Mouse (Mus musculus) heart, adult 8-10 months (tissue): ENCODE data around the gene Cebpe. TPM values are rescaled to one million over a fixed set of nuclear protein-coding genes. Genes with fewer than 3 reads are reported as not detected.
A peak's percentile ranks its signal among the peaks of the same experiment; 100 is the strongest.

Source experiments
- DNase-seq: peaks from one replicate; pipeline ENCODE4 v3.0.0; 2022; ENCODE audit warnings: low spot score
- total RNA-seq, 4 experiments: library from RNA; stranded (reverse); gene quantifications; 2 replicates each; pipeline ENCODE4 v1.2.4; 2022

Gene Cebpe
- not detected for total RNA-seq

DNA sequence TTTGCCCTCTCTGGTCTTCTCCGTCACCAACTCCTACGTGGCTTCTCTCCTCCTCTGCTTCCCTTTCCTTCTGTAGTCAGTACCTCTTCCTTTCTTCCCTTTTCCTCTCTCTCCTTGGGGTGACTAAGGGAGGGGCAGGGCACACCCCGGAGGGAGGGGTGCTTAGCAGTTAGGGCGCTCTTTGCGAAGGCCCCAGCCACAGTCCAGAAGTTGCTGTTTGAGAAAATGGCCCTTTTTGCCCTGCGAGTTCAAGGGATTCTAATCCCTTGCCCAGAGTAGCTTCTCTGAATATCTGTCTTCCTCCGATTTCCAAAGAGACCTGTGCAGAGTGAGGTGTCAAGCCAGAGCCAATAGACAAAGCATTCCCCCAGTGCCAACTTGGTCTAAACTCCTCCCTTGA, at the start of gene Cebpe:
Cebpe (minus strand) TSS at position 101 of the 400 bp plus-strand sequence.
- DNase-seq = no peak

DNA sequence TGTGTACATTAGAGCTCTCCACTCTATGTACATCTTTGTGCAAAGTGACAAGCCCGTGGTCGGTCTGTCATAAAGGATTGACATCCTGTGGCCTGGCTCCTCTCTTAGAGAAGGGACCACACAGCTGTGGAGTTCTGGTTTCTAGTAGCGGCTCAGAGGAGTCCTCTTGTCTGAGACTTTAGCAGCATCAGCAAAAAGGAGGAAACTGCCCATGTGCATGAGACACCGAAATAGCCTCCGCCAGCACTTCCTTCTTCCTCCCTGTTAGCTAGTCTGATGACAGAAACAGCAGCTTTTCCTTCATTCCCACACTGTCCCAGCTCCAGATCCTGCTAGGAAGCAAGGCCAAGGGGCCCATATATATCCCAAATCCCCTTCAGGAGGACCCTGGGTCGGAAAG, 44.4 kb upstream of the Cebpe start:
- DNase-seq = no peak

DNA sequence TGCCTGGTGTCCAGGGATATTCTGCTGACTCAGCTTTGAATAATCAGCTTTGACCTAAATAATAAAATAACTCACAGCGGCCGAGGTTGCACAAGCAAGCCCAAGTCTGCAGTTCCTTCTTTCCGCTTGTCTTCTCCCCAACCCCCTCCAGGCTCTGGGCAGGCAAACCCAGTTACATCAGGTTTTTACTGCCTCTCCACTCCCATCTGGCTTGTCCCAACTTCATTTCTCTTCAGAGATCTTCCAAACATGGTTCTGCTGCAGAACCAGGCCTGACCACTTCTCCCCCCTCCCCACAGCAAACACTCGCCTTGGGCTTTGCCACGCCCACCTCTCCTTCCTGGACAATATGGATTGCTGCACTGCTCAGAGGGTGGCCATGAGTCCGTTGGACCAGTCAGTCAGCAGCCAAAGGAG, 42.6 kb upstream of the Cebpe start:
- DNase-seq = peak; percentile 51

DNA sequence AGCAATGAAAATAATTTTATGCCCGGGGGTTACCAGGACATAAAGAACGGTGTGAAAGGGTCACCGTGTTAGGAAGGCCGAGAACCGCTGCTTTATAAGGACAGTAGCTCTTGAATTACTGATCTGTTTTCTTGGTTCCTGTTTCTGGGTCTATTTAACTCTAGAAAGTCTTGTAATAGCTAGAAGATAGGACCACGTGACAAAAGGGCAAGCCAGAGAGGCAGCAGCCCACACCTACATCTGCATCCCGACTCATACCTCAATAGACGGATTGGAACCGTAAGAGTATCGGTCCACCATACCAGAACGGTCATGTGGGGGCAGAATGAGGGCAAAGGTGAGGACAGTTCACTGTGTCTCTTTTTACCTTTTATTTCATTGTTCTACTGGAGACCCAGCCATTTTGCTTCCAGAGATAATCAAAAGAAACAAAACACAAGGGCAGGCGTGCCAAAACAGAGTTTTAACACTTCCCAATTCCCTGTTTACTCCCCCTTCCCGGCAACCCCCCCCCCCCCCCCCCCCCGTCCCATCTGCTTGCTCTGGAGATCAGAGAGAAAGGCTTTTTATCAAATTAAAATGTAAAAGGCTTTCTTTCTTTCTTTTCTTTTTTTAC, 42.1 kb upstream of the Cebpe start:
- no peak for DNase-seq

DNA sequence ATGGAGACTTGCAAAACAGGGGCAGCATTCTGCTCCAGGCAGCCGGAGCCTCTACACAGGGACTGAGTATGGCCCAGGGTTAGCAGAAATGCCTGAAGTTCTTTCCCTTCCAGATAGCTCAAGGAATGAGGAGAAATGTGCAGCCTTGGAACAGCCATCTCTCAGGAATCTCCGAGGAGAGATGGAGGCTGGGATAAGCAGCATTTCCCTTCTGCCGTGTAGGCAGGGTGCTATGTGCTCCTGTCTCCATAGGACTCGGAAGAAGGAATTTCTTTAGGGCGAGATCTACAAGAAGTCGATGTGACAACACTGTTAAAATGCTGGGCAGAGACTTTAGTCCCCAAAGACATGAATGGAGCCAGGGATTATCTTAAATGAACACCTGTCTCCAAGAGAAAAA, 41.0 kb upstream of the Cebpe start:
- no peak for DNase-seq

DNA sequence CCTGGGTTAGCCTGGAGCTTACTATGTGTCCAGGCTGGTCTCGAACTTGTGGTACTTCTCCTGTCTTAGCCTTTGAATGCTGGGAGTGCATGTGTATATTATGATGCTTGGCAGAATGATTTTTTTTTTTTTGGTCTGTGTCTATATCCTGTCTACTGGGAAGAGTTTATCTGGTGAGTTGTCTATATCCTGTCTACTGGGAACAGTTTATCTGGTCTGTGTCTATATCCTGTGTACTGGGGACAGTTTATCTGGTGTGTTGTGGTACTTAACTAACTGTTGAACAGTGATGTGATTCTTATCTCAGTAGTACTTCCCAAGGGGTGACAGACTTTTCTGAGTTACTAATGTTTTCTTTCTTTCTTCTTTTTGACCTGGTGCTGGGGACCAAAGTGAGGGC, 39.8 kb upstream of the Cebpe start:
- DNase-seq = no peak

DNA sequence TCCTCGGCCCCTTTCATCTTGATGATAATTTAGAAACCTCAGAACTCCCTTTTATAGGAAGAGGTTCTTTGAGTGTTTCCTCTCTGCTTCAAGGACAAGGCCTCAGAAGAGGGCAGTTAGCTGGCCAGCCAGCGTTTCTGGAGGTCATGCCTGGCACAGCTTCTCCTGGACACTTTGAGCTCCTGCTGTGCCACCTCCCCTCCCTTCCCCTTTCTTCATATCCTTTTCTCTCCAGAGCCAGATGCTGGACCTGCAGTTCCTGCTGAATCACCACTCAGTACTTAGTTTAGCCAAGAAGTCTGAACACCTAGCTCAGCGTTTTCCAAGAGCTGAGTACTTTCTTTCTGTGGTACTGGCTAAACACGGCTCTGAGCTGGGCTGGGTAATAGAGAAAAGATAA, 37.3 kb upstream of the Cebpe start:
- DNase-seq = peak; percentile 28

DNA sequence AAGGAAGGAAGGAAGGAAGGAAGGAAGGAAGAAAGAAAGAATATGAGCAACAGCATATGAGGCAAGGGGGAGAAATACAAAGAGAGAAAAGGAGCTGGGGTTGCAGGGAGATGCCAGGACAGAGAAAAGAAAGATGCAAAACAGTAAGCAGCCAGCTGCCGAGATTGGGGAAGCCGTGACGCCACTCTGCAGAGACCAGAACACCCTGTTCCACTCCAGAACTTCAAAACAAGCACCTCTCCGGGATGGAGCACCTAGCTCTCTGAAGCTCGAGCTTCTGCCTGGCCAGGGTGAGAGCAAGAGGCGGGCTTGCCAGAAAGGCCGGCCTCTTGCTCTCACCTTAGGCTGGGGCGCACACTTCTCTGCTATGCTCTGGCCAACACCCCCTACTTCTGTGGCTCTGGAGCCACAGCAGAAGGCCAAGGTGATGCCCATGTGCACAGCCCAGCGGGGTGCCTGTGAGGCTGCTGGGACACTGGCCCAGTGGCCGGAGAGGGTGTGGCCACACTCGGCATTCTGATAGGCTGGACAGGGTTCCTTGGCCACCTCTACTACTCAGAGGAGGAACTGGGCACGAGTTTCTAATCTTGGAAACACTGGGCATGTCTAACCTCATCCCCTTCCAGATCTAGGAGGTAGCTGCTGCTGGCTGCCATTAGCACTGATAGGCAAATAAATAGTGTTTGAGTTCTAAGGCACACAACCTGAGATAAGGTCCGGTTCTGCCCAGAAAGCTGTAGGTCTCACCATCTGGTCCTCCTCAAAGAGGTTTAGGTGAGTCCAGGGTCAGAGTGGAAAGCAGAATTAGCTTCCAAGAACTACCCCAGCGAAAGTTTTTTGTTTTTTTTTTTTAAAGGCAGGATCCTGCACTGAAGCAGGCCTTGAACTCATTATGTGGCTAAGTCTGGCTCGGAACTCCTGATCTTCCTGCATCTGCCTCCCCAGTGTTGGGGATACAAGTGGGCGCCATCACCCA, 36.3 kb upstream of the Cebpe start:
- DNase-seq = peak; percentile 68

DNA sequence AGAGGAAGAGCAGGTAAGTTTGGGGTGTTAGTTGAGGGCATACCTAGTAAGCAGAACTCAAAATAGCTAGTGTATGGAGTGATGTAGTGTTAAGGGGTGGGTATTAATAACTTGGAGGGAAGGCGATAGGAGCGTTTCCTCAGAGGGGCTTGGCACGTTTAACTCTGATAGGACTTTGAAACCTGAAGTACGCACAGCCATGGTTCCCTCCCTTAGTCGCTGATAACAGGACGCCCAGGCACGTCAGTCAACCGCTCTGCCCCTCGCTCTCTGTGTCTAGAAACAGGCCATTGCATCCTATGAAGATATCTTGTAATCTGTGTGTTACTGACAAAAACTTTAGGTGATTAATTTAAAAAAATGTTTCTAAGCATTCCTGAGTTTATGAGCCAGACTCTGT, 34.1 kb upstream of the Cebpe start:
- no peak for DNase-seq

DNA sequence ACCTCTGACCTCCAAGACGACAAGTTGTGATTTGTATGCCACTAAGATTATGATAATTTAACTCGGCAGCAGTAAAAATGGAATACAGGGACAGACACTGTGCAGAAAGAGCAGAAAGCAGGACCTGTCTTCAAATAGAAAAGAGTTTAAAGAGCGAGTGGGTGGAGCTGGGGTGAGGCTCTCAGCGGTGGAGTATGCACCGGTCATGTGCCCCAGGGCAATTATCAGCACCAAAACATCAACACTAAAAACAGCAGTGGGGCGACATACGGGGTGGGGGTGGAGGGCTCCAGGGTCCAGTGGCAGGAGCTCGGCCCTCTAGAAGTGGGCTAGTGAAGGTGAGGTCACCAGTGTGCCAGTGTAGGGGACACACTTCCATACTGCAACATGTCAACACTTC, 32.5 kb upstream of the Cebpe start:
- no peak for DNase-seq

DNA sequence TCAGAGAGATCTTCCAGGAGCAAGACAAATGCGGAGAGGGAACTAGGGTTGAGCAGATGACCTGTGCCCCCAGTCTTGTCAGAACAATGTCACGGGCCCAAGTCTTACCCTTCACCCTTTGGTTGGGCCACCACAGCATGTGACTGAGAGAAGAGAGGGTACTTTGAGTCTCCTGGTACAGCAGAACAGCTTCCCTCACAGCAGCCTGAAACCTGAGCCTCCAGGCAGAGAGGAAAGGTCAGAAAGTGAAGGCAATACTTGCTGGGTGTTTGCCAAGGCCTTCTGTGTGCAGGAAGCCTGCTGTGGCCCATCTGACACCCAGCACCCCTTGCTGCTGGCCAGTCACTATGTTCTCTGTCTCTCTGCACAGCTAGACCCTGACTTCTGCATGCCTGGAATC, 30.4 kb upstream of the Cebpe start:
- DNase-seq = no peak

DNA sequence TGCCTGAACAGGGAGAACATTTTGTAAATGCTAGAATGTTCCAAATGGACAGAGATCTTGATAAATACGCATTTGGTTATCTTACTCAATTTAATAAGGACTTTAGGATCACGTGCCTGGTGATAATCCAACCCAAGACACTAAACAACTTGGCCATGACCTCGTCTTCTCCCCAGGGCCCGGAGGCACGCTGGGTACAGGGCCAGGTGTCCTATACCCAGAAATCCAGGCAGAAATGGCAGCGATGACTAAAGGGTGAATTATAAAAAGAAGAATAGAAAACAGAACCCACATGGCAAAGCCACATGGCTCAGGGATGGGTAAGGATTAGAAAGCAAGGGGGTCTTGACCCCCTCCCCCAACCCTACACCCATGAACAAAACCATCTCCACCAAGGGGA, 29.7 kb upstream of the Cebpe start:
- DNase-seq = no peak

DNA sequence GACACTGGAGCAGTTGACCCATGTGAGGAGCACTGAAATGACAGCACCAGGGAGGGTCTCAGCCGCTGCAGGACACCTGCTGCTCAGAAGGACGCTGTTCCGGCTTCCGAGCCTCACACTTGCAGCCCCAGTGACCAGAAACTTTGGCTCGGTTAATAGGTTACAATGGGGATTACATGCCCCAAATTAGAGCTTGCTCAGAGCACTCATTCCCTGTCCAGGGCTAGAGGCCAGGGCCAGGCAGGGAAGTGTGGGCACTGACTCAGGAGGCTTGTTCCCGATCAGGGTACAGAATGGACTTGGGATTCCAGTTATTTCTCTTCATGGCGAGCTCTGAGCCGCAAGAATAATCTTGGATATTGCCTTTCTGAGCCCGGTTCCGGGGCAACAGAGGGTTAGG, 25.7 kb upstream of the Cebpe start:
- no peak for DNase-seq

DNA sequence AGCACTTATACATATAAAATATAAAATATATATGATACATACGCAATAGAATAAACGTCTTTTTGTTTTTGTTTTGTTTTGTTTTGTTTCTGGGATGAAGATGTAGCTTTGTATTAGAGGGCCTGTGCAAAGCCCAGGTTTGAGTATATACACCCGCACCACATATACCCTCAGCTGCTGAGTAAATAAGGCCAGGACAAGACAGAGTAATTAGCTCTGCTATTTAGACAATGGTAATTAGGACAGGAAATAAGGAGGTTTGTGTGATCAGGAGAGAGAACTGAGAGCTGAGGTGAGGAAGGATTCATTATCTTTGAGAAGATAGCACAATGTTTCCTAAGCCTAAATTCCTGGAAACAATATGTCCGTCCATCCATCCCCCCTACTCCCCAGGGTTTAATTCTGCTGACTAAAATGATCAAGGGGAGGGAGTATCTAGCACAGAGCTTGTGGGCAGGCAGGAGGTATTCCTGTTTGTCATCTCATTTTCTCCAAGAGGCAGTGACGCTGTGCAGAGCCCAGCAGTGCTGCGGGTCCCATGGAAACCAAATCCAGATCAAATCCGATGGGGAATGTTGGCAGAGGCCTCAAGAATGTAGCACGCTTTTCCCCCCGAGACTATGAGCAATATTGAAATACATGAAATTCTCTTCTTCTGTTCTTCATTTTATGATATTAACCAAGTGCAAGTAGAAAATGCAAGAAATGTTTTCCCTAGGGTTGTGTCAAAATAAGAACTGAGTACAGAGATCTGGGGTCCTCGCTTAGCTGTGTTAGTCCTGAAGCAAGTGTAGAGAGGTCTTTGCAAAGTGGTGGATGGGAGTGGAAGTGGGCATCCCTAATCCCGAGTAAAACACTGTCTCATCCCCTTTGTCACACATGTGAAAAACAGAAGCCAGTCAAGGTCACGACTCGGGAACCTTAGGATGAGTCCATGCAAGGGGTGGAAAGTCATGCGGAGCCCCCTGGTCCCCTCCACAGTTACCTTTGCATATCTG, 24.9 kb upstream of the Cebpe start:
- DNase-seq = no peak

DNA sequence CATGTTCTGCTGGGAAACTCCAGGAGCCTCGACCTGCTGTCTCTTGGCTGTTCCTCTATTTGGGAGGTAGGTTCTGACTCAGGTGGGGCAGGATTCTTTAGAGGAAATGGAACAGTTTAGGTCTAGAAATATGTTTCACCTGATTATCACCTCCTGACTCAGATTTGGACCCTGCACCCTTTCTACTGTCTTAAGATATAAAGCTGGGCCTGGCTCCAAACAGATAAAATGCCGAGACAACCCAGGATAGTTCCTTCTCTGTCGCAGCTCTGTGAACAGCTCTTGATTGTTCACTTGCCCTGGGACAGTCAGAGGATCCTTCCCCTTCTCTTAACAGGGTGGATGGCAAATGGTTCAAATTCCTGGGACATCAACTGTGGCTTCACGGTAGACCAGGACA, 23.2 kb upstream of the Cebpe start:
- no peak for DNase-seq

DNA sequence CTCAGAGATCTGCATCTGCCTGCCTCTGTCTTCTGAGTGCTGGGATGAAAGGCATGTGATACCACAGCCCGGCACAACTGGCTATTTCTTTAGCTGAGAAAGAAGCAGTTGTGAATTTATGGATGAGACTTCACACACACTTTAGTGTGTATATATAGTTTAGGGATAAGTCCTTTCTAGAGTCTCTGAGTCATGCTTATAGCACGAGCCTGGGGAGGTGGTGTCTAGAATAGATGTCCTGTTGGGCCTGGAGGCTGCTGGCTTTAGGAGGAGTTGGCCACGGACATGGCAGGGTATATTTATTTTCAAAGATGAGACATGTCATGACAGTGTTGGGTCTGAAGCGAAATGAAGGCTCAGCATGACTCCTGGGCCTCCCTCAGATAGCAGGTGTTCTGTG, 22.0 kb upstream of the Cebpe start:
- no peak for DNase-seq

DNA sequence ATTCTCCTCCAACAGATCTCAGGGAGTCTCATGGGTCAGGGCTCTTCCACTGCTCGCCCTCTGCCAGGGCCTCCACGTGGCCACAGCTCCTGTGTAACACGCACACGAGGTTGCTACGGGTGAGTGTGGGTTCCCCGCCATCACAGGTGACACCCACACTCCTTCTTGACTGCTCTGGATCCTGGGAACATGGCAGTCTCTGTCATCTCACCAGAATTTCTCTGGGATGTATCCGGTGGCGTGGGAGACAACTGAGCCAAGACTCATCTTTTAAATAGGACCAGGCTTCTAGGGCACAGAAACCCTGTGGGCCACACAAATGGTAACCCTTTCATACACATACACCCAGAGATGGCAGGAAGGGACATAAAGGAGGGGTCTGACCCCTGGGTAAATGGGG, 20.2 kb upstream of the Cebpe start:
- no peak for DNase-seq

DNA sequence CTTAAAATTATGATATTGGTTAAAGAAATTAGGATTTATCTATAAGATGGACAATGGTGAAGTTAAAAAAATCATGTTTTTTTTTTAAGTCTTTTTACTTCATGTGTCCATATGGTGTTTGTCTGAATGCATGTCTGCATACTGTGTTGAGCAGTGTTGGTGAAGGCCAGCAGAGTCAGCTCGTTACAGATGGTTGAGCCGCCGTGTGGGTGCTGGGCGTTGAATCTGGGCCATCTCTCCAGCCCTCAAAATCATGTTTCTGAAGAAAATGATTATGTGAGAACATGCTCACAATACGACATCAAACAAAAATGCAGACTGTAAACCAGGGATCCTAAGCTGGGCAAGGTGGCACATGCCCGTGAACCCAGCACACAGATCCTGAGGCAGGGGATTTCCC, 18.3 kb upstream of the Cebpe start:
- DNase-seq = no peak

DNA sequence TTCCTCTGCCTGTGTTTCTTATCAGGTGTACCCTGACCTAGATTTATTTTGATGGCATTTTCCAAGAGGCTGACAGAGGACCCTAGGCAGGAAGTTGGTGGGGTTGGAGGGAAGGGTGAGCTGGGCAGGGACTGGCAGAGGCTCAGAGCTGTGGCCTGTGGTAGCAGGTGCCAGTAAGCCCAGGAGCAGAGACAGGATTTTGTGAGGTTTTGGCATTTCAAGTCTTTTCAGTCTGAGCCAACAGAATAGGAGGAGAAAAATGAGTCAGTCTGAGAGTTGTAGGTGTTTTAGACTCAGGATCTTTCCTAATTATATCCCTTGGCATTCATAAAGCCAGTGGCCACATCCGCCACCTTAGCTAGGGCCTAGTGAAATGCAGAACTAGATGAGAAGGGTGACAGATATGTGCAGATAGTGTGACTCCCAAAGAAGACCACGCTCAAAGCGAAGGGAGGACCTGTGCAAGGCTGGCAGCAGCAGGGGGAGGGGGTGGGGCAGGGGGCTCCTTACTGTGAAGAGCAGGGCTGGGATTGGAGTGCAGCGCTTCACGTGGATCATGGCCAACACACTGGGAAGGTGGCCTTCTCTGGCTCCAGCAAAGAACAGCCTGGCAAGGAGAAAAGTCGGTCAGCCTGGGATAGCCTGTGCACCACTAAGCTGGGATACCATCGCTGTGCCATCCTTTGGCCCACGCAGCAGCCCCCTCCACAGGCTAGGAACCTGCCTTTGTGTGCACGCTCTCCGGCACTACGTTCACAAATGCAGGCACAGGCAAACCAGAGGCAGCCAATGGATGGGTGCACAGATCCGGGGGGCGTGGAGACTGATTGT, 17.1 kb upstream of the Cebpe start:
- DNase-seq = no peak

DNA sequence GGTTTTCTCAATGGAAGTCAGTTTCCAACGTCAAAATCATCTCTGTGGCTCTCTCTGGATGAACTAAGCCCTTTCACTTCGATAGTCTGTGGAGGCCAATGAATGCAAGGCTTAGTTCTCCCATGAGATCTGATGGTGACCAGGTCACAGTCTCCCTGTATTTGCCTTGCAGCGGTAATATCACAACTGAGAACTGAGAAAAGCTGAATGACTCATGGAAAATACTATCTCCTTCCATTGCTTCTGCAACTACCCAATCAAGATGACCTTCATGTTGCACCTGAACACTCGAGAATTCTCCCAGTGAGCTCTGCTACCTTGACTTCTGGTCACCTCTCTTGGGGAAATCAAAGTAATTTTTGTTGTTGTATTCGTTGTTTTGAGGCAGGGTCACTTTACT, 15.6 kb upstream of the Cebpe start:
- DNase-seq = no peak

DNA sequence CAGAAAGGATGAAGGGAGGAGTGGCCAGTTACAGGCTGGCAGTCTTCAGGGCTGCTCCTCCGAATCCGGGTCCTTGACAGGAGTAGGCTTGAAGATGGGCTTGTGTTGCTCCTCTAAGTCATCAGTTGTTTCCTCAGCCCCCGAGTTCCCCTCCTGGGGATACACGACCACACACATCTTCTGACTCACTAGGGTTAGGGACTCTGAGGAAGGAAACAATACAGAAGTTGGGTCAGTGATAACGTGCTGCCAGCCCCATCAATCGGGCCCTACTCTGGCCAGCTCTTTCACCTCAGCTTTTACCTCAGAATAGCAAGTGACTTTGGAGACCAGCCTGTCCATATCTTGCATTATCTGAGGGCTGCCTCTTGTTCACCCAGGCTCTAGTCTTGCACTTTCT, 12.1 kb upstream of the Cebpe start:
- DNase-seq = no peak
